Mouse (Mus musculus): ENCODE results near the gene Prkaa1. TPM values are rescaled to one million over a fixed set of nuclear protein-coding genes. Genes with fewer than 3 reads are reported as not detected.
A peak's percentile ranks its signal among the peaks of the same experiment; 100 is the strongest.

Gene Prkaa1
- polyA plus RNA-seq, 1 experiment from 2014 or later = 17.1 TPM

DNA sequence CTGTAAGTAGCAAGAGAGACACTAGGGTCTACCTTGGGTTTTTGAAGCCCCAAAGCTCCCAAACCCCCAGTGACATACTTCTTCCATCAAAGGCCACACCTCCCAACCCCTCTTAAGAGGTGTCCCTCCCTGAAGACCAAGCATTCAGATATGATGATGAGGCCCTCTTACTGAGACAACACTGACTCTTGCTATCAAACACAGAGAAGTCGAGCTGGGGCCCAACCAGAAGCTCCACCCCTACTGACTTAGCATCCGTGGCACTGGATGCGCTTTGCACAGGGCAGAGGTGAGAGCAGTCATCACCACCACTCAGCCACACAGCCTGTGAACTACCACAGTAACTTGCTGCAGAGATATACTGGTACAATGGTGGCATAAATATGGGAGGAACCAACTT, 31.0 kb upstream of the Prkaa1 start:
- Histone ChIP-seq H3K4me3 (ENCODE audit: low read length) (no peak overlapping the region), H3K9me3 (replicated peaks; ENCODE audit: control insufficient read depth, low read length) (no peaks in the 10 kb centered on the region), H3K27me3 (ENCODE audit: control insufficient read depth, insufficient read depth, low read length) (no peaks in the 10 kb centered on the region), H3K27ac (ENCODE audit: low read length) (no peak overlapping the region), H3K9ac (ENCODE audit: low read length) (no peak overlapping the region), H3K4me2 (ENCODE audit: low read depth, low read length) (no peak overlapping the region), H3K36me3 (ENCODE audit: control insufficient read depth, insufficient read depth) (peaks cover 2% of the 10 kb centered on the region; the same call in 1 of the 2 replicates), H3K4me1 (ENCODE audit: control insufficient read depth, insufficient read depth, low read length) (peaks cover 12% of the 10 kb centered on the region)
- ATAC-seq (replicated peaks; ENCODE audit: extremely low read depth, insufficient read depth, low FRiP score) = no peak
- 77% methylated on average over 3 of the region's 3 CpGs for WGBS

- ATAC-seq (replicated peaks; ENCODE audit: extremely low read depth, insufficient read depth, low FRiP score) = no peak
- Histone ChIP-seq H3K27ac (ENCODE audit: low read length) (peak overlapping the region; percentile 97), H3K36me3 (ENCODE audit: control insufficient read depth, insufficient read depth) (peaks cover 22% of the 10 kb centered on the region), H3K4me1 (ENCODE audit: control insufficient read depth, insufficient read depth, low read length) (peaks cover 22% of the 10 kb centered on the region), H3K9me3 (replicated peaks; ENCODE audit: control insufficient read depth, low read length) (no peaks in the 10 kb centered on the region), H3K4me3 (ENCODE audit: low read length) (peak overlapping the region; percentile 94), H3K4me2 (ENCODE audit: low read depth, low read length) (peak overlapping the region; percentile 83), H3K9ac (ENCODE audit: low read length) (peak overlapping the region; percentile 85), H3K27me3 (ENCODE audit: control insufficient read depth, insufficient read depth, low read length) (no peaks in the 10 kb centered on the region)
- WGBS = 50% methylated on average over 8 of the region's 8 CpGs
Observed at GRCm38 (mm10) chr15:5115173-5115572, 28.5 kb upstream of the Prkaa1 start.

DNA sequence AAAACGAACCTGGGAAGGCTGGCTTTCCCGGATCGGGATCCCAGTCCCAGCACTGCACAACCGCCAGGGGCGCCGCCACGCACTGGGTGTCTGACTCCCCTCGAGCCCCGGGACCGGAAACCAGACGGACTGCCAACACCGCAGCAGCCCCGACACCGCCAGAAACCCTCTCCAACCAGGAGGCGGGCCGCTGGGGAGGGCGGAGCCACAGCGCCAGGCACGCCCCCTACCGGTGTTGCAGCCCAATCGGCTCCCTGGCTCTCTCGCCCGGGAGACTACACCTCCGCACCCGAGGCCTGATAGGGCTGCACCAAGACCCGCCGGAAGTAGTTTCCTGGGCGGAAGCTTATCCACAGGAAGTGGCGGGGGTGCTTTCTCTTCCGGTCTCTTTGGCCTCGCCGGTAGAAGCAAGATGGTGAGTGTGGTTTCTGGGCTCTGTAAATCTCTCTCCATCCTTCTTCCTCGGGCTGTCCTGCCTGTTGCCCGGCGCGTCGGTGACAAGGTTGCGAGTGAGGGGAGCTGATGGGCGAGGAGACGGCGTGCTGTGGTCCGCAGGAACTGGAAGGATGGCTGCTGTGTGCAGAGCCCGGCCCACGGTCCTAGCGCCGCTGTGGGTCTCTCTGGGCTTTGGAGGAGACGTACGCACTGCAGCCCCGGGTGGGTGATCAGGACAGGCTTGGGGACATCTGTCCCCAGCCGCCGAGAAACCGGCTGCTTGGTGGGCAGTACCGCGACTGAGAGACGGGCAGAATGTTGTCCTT, 27.2 kb upstream of the Prkaa1 start, which contains the start of gene Rpl37:
Rpl37 (plus strand) TSS at position 376 of the 761 bp plus-strand sequence.
- Histone ChIP-seq H3K4me3 (ENCODE audit: low read length) (peak within 1 kb of the TSS; percentile 94), H3K27ac (ENCODE audit: low read length) (peak within 1 kb of the TSS; percentile 97), H3K4me2 (ENCODE audit: low read depth, low read length) (peak within 1 kb of the TSS; percentile 83), H3K9ac (ENCODE audit: low read length) (peak within 1 kb of the TSS; percentile 98), H3K36me3 (ENCODE audit: control insufficient read depth, insufficient read depth) (peaks cover 29% of the 10 kb centered on the region), H3K4me1 (ENCODE audit: control insufficient read depth, insufficient read depth, low read length) (peaks cover 22% of the 10 kb centered on the region), H3K9me3 (replicated peaks; ENCODE audit: control insufficient read depth, low read length) (no peaks in the 10 kb centered on the region), H3K27me3 (ENCODE audit: control insufficient read depth, insufficient read depth, low read length) (no peaks in the 10 kb centered on the region)
- under 1% methylated on average over 55 of the region's 55 CpGs for WGBS
- ATAC-seq (replicated peaks; ENCODE audit: extremely low read depth, insufficient read depth, low FRiP score) = peak; percentile 99

DNA sequence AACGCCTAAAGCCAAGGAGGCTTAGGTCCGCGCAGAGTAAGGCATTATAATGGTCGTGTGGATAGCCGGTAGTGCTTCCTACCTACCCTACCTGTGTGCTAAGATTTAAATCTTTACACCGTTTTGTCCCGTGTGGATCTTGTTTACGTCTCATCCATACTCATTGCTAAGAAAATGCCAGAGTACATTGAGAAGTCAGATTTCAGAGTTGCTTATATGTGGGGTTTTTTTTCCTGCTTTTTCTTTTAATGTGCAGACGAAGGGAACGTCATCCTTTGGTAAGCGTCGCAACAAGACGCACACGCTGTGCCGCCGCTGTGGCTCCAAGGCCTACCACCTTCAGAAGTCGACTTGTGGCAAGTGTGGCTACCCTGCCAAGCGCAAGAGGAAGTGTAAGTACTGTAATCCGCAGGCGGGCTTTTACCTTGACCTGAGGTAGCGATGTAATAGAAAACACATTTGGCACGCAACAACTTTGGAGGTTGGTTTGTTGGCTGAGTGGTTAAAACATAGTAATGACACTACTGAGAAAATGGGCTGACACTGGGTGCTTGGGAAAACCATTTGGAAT, 26.5 kb upstream of the Prkaa1 start:
- H3K27ac ChIP-seq (ENCODE audit: low read length) = peak overlapping the region; percentile 97
- no peaks in the 10 kb centered on the region for H3K27me3 ChIP-seq (ENCODE audit: control insufficient read depth, insufficient read depth, low read length)
- under 1% methylated on average over 22 of the region's 22 CpGs for WGBS
- peak overlapping the region; percentile 98 for H3K9ac ChIP-seq (ENCODE audit: low read length)
- H3K9me3 ChIP-seq (replicated peaks; ENCODE audit: control insufficient read depth, low read length) = no peaks in the 10 kb centered on the region
- H3K4me2 ChIP-seq (ENCODE audit: low read depth, low read length) = peak overlapping the region; percentile 75
- H3K4me1 ChIP-seq (ENCODE audit: control insufficient read depth, insufficient read depth, low read length) = peaks cover 22% of the 10 kb centered on the region
- peak overlapping the region; percentile 94 for H3K4me3 ChIP-seq (ENCODE audit: low read length)
- ATAC-seq (replicated peaks; ENCODE audit: extremely low read depth, insufficient read depth, low FRiP score) = no peak
- H3K36me3 ChIP-seq (ENCODE audit: control insufficient read depth, insufficient read depth) = peaks cover 34% of the 10 kb centered on the region

DNA sequence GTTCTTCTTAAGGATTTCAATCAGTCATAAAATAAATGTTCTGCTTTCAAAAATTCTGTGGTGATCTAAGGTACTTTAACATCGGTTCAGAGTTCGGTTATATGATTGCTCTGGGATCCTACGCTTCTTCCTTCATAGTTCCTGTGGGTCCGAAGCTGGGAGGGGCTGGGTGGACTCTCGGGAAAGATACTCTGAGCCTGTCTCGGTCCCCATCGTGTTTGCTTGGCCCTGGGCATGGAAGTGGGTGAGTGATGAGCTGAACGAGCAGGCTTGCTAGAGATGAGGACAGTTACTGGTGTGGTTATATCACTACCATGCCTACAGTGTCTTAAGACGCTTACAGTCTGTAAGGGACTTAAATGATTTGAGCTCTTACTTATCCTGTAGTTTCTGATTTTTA, 25.0 kb upstream of the Prkaa1 start:
- Histone ChIP-seq H3K4me1 (ENCODE audit: control insufficient read depth, insufficient read depth, low read length) (peaks cover 22% of the 10 kb centered on the region), H3K9ac (ENCODE audit: low read length) (no peak overlapping the region), H3K27ac (ENCODE audit: low read length) (no peak overlapping the region), H3K4me3 (ENCODE audit: low read length) (no peak overlapping the region), H3K9me3 (replicated peaks; ENCODE audit: control insufficient read depth, low read length) (no peaks in the 10 kb centered on the region), H3K36me3 (ENCODE audit: control insufficient read depth, insufficient read depth) (peaks cover 34% of the 10 kb centered on the region), H3K27me3 (ENCODE audit: control insufficient read depth, insufficient read depth, low read length) (no peaks in the 10 kb centered on the region), H3K4me2 (ENCODE audit: low read depth, low read length) (no peak overlapping the region)
- WGBS = 84% methylated on average over 9 of the region's 9 CpGs
- ATAC-seq (replicated peaks; ENCODE audit: extremely low read depth, insufficient read depth, low FRiP score) = no peak

DNA sequence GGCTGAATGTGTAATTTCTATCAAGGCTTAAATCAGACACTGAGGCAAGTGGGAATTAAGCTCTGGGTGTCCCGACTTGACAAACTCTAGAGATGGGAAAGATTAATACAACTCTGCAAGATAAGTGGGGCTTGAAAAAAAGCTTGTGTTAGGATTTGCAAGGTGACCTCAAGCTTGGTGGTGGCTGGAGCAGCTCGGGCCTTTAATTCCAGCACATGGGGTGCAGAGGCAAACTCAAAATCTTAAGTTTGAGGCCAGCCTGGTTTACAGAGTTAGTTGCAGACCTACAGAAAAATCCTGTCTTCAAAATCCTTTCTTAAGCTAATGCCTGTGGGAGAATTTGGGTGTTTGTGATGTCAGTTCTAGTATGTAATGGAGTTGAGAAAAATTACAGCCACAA, 24.5 kb upstream of the Prkaa1 start:
- 77% methylated on average over 2 of the region's 2 CpGs for WGBS
- Histone ChIP-seq H3K4me2 (ENCODE audit: low read depth, low read length) (no peak overlapping the region), H3K4me1 (ENCODE audit: control insufficient read depth, insufficient read depth, low read length) (peaks cover 22% of the 10 kb centered on the region), H3K9ac (ENCODE audit: low read length) (no peak overlapping the region), H3K27me3 (ENCODE audit: control insufficient read depth, insufficient read depth, low read length) (no peaks in the 10 kb centered on the region), H3K4me3 (ENCODE audit: low read length) (no peak overlapping the region), H3K36me3 (ENCODE audit: control insufficient read depth, insufficient read depth) (peaks cover 35% of the 10 kb centered on the region), H3K9me3 (replicated peaks; ENCODE audit: control insufficient read depth, low read length) (no peaks in the 10 kb centered on the region), H3K27ac (ENCODE audit: low read length) (no peak overlapping the region)
- no peak for ATAC-seq (replicated peaks; ENCODE audit: extremely low read depth, insufficient read depth, low FRiP score)

DNA sequence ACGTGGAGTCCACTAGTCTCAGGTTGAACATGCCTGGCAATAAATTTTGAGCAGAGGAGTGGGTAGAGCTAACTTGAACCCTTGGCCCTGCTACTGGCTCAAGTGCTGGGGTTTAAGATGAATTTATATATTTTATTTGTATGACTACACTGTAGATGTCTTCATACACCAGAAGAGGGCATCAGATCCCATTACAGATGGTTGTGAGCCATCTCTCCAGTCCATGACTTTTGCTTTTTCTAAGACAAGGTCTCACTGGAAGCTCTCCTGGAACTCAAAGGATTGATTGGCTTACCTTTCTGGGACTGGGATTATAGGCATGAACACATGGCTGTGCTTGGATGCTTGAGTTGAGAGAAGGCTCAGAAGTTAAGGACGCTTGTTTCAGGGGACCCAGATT, 24.0 kb upstream of the Prkaa1 start:
- no peak for ATAC-seq (replicated peaks; ENCODE audit: extremely low read depth, insufficient read depth, low FRiP score)
- Histone ChIP-seq H3K4me2 (ENCODE audit: low read depth, low read length) (no peak overlapping the region), H3K27me3 (ENCODE audit: control insufficient read depth, insufficient read depth, low read length) (no peaks in the 10 kb centered on the region), H3K9me3 (replicated peaks; ENCODE audit: control insufficient read depth, low read length) (no peaks in the 10 kb centered on the region), H3K27ac (ENCODE audit: low read length) (no peak overlapping the region), H3K9ac (ENCODE audit: low read length) (no peak overlapping the region), H3K4me1 (ENCODE audit: control insufficient read depth, insufficient read depth, low read length) (peaks cover 21% of the 10 kb centered on the region), H3K4me3 (ENCODE audit: low read length) (no peak overlapping the region), H3K36me3 (ENCODE audit: control insufficient read depth, insufficient read depth) (peaks cover 38% of the 10 kb centered on the region)
- WGBS = 91% methylated on average over 2 of the region's 2 CpGs

DNA sequence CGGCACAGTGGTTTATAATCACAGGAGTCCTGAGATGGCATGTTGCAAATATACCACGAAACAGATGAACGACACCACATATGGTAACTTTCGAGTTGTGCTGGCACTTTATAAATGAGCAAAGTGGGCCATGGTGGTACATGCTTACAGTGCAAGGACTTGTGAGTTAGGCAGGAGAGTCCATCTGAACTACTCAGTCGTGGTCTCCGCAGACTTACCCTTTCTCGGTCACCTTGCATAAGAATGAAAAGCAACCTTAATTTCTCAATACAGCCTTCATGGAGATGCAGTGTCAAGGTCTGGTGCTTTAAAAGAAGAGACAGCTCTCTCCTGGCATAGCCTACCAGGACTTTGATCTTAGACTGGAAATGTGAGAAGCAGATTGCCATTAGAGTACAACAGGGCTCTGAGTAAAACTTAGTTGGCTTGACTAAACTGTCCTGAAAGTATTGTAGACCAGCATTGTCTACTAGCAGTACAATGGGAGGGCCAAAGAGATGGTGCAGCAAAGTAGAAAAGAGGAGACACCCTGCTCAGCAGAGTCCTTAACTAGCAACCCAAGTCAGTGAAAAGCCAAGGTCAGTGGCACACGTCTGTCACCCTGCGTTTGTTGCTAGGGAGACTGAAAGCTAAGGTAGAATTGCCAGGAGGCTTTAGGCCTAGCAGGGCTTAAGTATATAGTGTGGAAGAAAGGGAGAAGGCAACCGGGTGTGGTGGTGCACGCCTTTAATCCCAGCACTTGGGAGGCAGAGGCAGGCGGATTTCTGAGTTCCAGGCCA, 21.9 kb upstream of the Prkaa1 start:
- WGBS = 86% methylated on average over 12 of the region's 12 CpGs
- H3K4me1 ChIP-seq (ENCODE audit: control insufficient read depth, insufficient read depth, low read length) = peaks cover 13% of the 10 kb centered on the region
- no peak overlapping the region for H3K9ac ChIP-seq (ENCODE audit: low read length)
- H3K36me3 ChIP-seq (ENCODE audit: control insufficient read depth, insufficient read depth) = peaks cover 38% of the 10 kb centered on the region
- H3K27ac ChIP-seq (ENCODE audit: low read length) = no peak overlapping the region
- H3K27me3 ChIP-seq (ENCODE audit: control insufficient read depth, insufficient read depth, low read length) = no peaks in the 10 kb centered on the region
- H3K9me3 ChIP-seq (replicated peaks; ENCODE audit: control insufficient read depth, low read length) = no peaks in the 10 kb centered on the region
- no peak for ATAC-seq (replicated peaks; ENCODE audit: extremely low read depth, insufficient read depth, low FRiP score)
- H3K4me2 ChIP-seq (ENCODE audit: low read depth, low read length) = no peak overlapping the region
- H3K4me3 ChIP-seq (ENCODE audit: low read length) = no peak overlapping the region

DNA sequence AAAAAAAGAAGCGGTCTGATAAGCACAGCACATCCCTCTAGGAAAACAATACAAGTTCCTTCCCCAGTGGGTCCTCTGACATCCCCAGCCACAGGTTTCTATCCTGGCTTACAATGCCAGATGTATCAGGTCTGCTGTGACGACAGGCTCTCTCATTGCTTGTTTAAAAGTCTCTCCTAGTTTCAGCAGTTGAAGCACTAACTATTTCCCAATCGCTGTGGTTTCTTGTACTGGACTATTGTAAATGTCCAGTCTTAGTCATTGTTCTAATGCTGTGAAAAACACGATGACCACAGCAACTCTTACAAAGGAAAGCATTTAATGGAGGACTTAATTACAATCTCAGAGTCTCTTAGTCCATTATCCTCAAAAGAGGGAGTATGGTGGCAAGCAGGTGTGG, 17.2 kb upstream of the Prkaa1 start:
- Histone ChIP-seq H3K4me1 (ENCODE audit: control insufficient read depth, insufficient read depth, low read length) (no peaks in the 10 kb centered on the region), H3K9me3 (replicated peaks; ENCODE audit: control insufficient read depth, low read length) (no peaks in the 10 kb centered on the region), H3K27me3 (ENCODE audit: control insufficient read depth, insufficient read depth, low read length) (no peaks in the 10 kb centered on the region), H3K27ac (ENCODE audit: low read length) (no peak overlapping the region), H3K4me3 (ENCODE audit: low read length) (no peak overlapping the region), H3K4me2 (ENCODE audit: low read depth, low read length) (no peak overlapping the region), H3K9ac (ENCODE audit: low read length) (no peak overlapping the region), H3K36me3 (ENCODE audit: control insufficient read depth, insufficient read depth) (peaks cover 9% of the 10 kb centered on the region)
- 73% methylated on average over 4 of the region's 4 CpGs for WGBS
- no peak for ATAC-seq (replicated peaks; ENCODE audit: extremely low read depth, insufficient read depth, low FRiP score)

Data from heart, embryonic 16.5 days (tissue).